Mouse (Mus musculus) hindlimb bud, embryonic 11.5 days (tissue): ENCODE measurements around the gene Olfr1313.
"Not testable (repeated sequence)": the region's sequence is repeated elsewhere in the genome, so short reads cannot be mapped to it uniquely, and the experiment has no call there.

Experiments used
- DNase-seq: peaks from one replicate; pipeline ENCODE4 v3.0.0-alpha.2; 2012; ENCODE audit warnings: low read depth, low spot score; ENCODE audit errors: extremely low spot score

The Olfr1313 gene

GRCm38 (mm10) chr2:112077743-112078142 is at the start of gene Olfr1313:
Gene Olfr1313 (minus strand): TSS chr2:112077843.
- no peak for DNase-seq

GRCm38 (mm10) chr2:112115340-112115739 is 37.7 kb upstream of the Olfr1313 start, which contains the start of gene Olfr1315-ps1:
Gene Olfr1315-ps1 (minus strand): TSS chr2:112115440.
- no peak for DNase-seq

GRCm38 (mm10) chr2:112096681-112097080 is 19.0 kb upstream of the Olfr1313 start, which contains the start of gene Olfr1314:
Gene Olfr1314 (minus strand): TSS chr2:112096781.
- DNase-seq, result no peak

- no peak for DNase-seq
These were observed 27.5 kb downstream of the Olfr1313 start, which contains the start of gene Olfr1312 for GRCm38 (mm10) chr2:112050138-112050537. Gene Olfr1312 (minus strand): TSS chr2:112050238.

- not testable (repeated sequence) for DNase-seq
These were observed 50.7 kb downstream of the Olfr1313 start for GRCm38 (mm10) chr2:112026971-112027370.

GRCm38 (mm10) chr2:112024312-112024711 is 53.3 kb downstream of the Olfr1313 start, which contains the start of gene Olfr1311:
Gene Olfr1311 (minus strand): TSS chr2:112024412.
- DNase-seq, result no peak
